Mouse (Mus musculus) brain, embryonic 14.5 days (tissue): ENCODE results near the gene Gpc6.

Experiments
- CTCF ChIP-seq: fragments of 200-500 bp; IDR thresholded peaks from 2 replicates; pipeline ENCODE4 v1.5.1; 2012; ENCODE audit warnings: inconsistent platforms, mild to moderate bottlenecking, moderate library complexity, borderline replicate concordance; ENCODE audit not compliant: insufficient read depth, insufficient read length; ENCODE audit errors: extremely low read depth
- POLR2A ChIP-seq: fragments of 200-500 bp; IDR thresholded peaks from 2 replicates; pipeline ENCODE4 v1.6.1; 2012; ENCODE audit warnings: mild to moderate bottlenecking, inconsistent platforms, borderline replicate concordance; ENCODE audit not compliant: poor library complexity, insufficient read depth, insufficient read length, severe bottlenecking; ENCODE audit errors: extremely low read depth

DNA sequence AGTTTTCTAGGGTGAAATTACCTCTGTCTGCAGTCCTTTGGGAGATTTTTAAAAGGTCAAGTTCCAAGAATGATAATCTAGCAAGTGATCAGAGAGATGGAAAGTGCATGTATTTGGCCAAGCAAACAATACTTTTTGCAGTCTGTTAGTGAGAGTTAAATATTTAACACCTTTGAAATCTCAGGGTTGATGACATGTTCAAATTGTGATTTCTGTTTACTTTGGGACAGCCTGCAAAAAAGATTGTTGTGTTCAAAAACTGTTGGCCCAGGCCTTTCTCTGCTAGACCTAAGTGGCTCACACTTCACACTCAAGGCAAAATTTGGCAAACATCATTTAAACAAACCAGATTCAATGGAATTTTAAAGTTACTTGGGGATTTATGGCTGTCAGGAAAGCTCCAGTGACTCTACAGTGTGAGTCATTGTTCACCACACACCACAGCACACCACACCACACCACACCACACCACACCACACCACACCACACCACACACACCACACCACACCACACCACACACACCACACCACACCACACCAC is 460.7 kb downstream of the Gpc6 start:
- no peak for TF ChIP-seq CTCF
- no peak for TF ChIP-seq POLR2A
